Mouse (Mus musculus) cortical plate, adult 2 months (tissue): ENCODE measurements around the gene Tmem104. TPM values are rescaled to one million over a fixed set of nuclear protein-coding genes. Genes with fewer than 3 reads are reported as not detected.

Experiments used
- H3K27ac ChIP-seq: fragments of 200-500 bp; 2 replicates; pipeline ENCODE4 v1.5.1; 2012; ENCODE audit warnings: low read length, control low read depth, inconsistent platforms; ENCODE audit not compliant: insufficient read depth
- H3K4me1 ChIP-seq: fragments of 200-500 bp; 2 replicates; pipeline ENCODE4 v1.6.1; 2011; ENCODE audit warnings: low read length; ENCODE audit not compliant: control insufficient read depth, insufficient read depth
- H3K4me3 ChIP-seq: fragments of 200-500 bp; 2 replicates; pipeline ENCODE4 v1.5.1; 2011; ENCODE audit warnings: mild to moderate bottlenecking, low read length, control low read depth; ENCODE audit not compliant: insufficient read depth
- CTCF ChIP-seq: fragments of 200-500 bp; IDR thresholded peaks from 2 replicates; pipeline ENCODE4 v1.5.1; 2011; ENCODE audit warnings: mild to moderate bottlenecking, control low read depth, low read length; ENCODE audit not compliant: insufficient read depth; ENCODE audit errors: extremely low read depth
- POLR2A ChIP-seq: fragments of 200-500 bp; IDR thresholded peaks from 2 replicates; pipeline ENCODE4 v1.6.1; 2011; ENCODE audit warnings: mild to moderate bottlenecking, low read length, control low read depth; ENCODE audit not compliant: insufficient read depth; ENCODE audit errors: extremely low read depth
- polyA plus RNA-seq: library from polyadenylated mRNA; depleted of rRNA; stranded (reverse); fragments of >200 nt; gene quantifications from 2 replicates; pipeline ENCODE4 v1.2.3, GENCODE M21; 2012

Gene Tmem104
- polyA plus RNA-seq, 1 experiment, result 10.3 TPM

DNA sequence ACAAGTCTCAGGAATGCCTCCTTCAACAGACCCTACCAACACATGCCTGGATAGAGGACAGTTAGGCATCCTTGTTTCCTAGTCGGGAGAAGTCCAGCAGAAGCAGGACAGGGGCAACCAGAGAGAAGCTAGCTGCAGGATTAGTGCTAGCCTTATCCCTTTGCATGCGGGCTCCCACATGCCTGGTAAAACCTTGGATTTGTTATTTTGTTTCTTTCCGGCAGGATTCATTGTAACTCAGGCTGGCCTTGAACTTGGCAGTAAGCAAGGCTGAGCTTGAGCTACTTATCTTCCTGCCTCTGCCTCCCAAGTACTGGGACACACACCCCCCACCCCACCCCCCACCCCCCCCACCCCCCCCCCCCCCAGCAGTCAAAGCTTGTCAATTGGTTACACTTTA, 64.0 kb downstream of the Tmem104 start:
- H3K27ac ChIP-seq, result no peak overlapping the region
- no peaks in the 10 kb centered on the region for H3K4me1 ChIP-seq
- no peak for TF ChIP-seq POLR2A
- TF ChIP-seq CTCF, result no peak
- no peak overlapping the region for H3K4me3 ChIP-seq

DNA sequence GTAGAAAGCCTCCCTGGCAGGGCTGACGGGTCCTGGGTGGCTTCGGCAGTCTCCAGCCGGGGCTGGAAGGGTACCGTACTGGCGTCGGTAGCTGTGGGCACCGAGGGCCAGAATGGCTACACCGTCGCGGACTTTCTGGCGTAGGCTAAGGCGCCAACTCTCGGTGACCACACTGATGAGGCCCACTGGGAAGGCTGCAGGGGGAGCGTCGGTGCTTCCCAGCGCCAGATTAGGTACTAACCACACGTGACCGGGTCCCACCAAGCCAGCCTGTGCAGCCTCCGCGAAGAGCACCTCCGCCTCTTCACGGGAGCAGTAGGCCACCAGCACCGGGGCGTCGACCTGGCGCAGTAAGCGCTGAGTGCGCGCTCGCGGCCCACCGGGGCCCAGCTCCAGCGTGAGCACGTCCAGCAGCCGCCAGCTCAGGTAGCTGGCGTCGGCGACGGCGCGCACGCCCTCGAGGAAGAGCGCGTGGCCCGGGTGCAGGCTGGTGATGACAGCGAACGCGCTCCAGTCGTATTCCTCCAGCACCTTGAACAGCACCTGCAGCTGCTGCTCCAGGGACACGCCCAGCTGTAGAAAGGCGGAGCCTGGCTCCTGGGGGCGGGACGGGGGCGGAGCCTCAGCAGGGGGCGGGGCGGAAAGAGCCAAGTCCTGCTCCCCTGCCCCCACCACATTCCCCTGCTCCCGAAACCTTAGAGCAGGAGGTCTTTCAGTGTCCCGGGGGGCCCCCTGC, 70.7 kb downstream of the Tmem104 start:
- Histone ChIP-seq H3K4me1 (no peaks in the 10 kb centered on the region; the same call in 1 of the 2 replicates), H3K4me3 (no peak overlapping the region), H3K27ac (no peak overlapping the region)
- no peak for TF ChIP-seq POLR2A
- no peak for TF ChIP-seq CTCF

GRCm38 (mm10) chr11:115259134-115259533, 71.8 kb downstream of the Tmem104 start:
- H3K4me1 ChIP-seq, result no peaks in the 10 kb centered on the region; the same call in 1 of the 2 replicates
- TF ChIP-seq CTCF (no peak), POLR2A (no peak)
- H3K4me3 ChIP-seq, result no peak overlapping the region
- H3K27ac ChIP-seq, result no peak overlapping the region

DNA sequence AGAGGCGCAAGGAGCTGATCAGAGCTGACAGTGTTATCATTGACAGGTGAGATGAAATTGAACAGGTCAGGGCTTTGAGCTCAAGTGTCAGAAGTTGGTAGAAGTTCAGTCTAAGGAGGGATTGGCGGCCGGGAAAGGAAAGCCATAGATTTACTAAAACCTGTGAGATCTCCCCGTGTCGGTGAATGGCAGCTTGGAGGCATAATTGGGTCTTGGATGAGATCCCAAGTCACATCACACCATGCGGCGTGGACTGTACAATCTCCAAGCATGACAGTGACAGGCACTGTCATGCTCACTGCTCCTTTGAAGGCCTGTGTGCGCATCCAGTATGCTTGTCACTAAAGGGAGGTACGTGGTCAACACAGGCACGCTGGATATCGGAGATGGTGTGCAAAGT, 75.7 kb downstream of the Tmem104 start:
- Histone ChIP-seq H3K4me3 (no peak overlapping the region), H3K27ac (no peak overlapping the region), H3K4me1 (no peaks in the 10 kb centered on the region; the same call in 1 of the 2 replicates)
- TF ChIP-seq POLR2A (no peak), CTCF (no peak)

GRCm38 (mm10) chr11:115264136-115264861, 77.0 kb downstream of the Tmem104 start:
- H3K4me3 ChIP-seq, result no peak overlapping the region
- TF ChIP-seq CTCF, result no peak
- TF ChIP-seq POLR2A, result no peak
- H3K4me1 ChIP-seq, result no peaks in the 10 kb centered on the region; the same call in 1 of the 2 replicates
- no peak overlapping the region for H3K27ac ChIP-seq

GRCm38 (mm10) chr11:115264862-115265668, 77.8 kb downstream of the Tmem104 start:
- H3K4me1 ChIP-seq, result no peaks in the 10 kb centered on the region; the same call in 1 of the 2 replicates
- no peak overlapping the region for H3K27ac ChIP-seq
- H3K4me3 ChIP-seq, result peak overlapping the region; percentile 27
- no peak for TF ChIP-seq CTCF
- no peak for TF ChIP-seq POLR2A

- Histone ChIP-seq H3K4me1 (no peaks in the 10 kb centered on the region; the same call in 1 of the 2 replicates), H3K27ac (0 out of 2 replicates have a peak overlapping the region, but pooled peaks have one; percentile 23), H3K4me3 (peak overlapping the region; percentile 27)
- TF ChIP-seq CTCF, result no peak
- no peak for TF ChIP-seq POLR2A
Observed at GRCm38 (mm10) chr11:115265771-115266399, 78.6 kb downstream of the Tmem104 start.

DNA sequence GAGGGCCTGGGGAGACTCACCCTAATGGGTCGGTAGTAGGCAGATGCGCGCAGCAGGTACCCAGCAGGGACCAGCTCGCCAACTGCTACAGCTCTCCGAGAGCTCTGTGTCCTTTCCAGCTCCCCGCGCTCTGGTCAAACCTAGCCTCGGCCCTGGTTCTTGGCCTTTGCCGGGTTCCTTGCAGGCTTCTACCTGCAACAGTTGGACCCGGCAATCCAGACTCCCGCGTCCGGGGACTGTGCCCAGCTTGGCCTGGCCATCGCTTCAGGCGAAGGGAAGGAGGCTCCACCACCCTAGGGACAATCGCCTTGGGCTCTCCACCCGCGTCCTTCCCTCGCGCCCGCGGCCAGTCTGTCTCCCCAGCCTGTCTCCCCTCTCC, 79.1 kb downstream of the Tmem104 start:
- 0 out of 2 replicates have a peak overlapping the region, but pooled peaks have one; percentile 23 for H3K27ac ChIP-seq
- TF ChIP-seq CTCF (no peak), POLR2A (no peak)
- peak overlapping the region; percentile 27 for H3K4me3 ChIP-seq
- no peaks in the 10 kb centered on the region; the same call in 1 of the 2 replicates for H3K4me1 ChIP-seq
